Mouse (Mus musculus) kidney, embryonic 14.5 days (tissue): ENCODE measurements around the gene Ttc33. TPM values are rescaled to one million over a fixed set of nuclear protein-coding genes. Genes with fewer than 3 reads are reported as not detected.
"Not testable (repeated sequence)": the region's sequence is repeated elsewhere in the genome, so short reads cannot be mapped to it uniquely, and the experiment has no call there.

Experiments used
- ATAC-seq: fragments of 200-750 bp; cut with Nextera tagmentation; 2 replicates; pipeline ENCODE4 v1.8.0; 2017; ENCODE audit warnings: moderate number of reproducible peaks, mild to moderate bottlenecking, moderate TSS enrichment, moderate library complexity; ENCODE audit not compliant: low FRiP score, low TSS enrichment
- H3K27ac ChIP-seq: fragments of 300-500 bp; sonication (generic); 2 replicates; pipeline ENCODE4 v1.5.1; 2014; ENCODE audit warnings: low read depth, mild to moderate bottlenecking, low read length, moderate library complexity, mixed read lengths
- H3K27me3 ChIP-seq: fragments of 300-500 bp; sonication (generic); 2 replicates; pipeline ENCODE4 v1.6.1; 2014; ENCODE audit warnings: mild to moderate bottlenecking, low read length; ENCODE audit not compliant: control insufficient read depth, insufficient read depth
- H3K36me3 ChIP-seq: fragments of 300-500 bp; sonication (generic); 2 replicates; pipeline ENCODE4 v1.6.1; 2014; ENCODE audit warnings: low read length, mixed read lengths; ENCODE audit not compliant: control insufficient read depth, insufficient read depth
- H3K4me1 ChIP-seq: fragments of 300-500 bp; sonication (generic); 2 replicates; pipeline ENCODE4 v1.6.1; 2014; ENCODE audit warnings: low read length, mixed read lengths; ENCODE audit not compliant: control insufficient read depth, insufficient read depth
- H3K4me2 ChIP-seq: fragments of 300-500 bp; sonication (generic); replicated peaks from 2 replicates; pipeline ENCODE4 v1.6.1; 2014; ENCODE audit warnings: low read depth, mild to moderate bottlenecking, low read length
- H3K4me3 ChIP-seq: fragments of 300-500 bp; sonication (generic); 2 replicates; pipeline ENCODE4 v1.5.1; 2014; ENCODE audit warnings: mild to moderate bottlenecking, low read length
- H3K9ac ChIP-seq: fragments of 300-500 bp; sonication (generic); 2 replicates; pipeline ENCODE4 v1.6.1; 2014; ENCODE audit warnings: low read depth, mild to moderate bottlenecking, low read length, moderate library complexity
- H3K9me3 ChIP-seq: fragments of 300-500 bp; sonication (generic); 2 replicates; pipeline ENCODE4 v1.6.1; 2016; ENCODE audit warnings: low read length; ENCODE audit not compliant: control insufficient read depth
- WGBS: fragments of 180-500 bp; shearing (Covaris S2); extraction: QIAGEN DNeasy Blood & Tissue Kit; methylation state at CpG from one replicate; pipeline ENCODE4 v1.1.7; 2014; 5-methylcytosine and 5-hydroxymethylcytosine counted together
- polyA plus RNA-seq: library from polyadenylated mRNA; unstranded; fragments of >200 nt; fragmentation: Nextera tagmentation; extraction: Ambion mirVana; gene quantifications from 2 replicates; pipeline ENCODE4 v1.2.1, GENCODE M21; 2014

Ttc33 gene
- polyA plus RNA-seq, 1 experiment from 2014 or later = 49.8 TPM

DNA sequence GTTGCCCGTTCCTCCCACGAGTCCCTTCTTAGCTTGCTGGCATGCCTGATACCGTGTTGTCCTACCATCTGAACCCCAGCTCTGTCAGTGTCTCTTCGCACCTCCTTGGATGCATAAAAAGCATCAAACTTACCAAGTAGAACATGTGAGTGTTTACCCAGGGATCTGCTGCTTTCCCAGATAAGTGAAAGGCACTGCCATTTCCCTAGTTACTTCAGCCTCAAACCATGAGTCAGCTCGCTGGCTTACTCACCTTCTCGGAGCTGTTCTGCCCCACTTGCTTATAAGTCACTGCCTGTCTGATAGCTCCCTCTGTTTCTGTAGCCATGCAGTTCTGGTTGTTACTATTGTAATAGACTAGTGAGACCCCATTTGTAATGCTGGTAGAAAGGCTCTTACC is 9.1 kb downstream of the Ttc33 start:
- H3K9ac ChIP-seq = no peak overlapping the region
- no peaks in the 10 kb centered on the region for H3K9me3 ChIP-seq
- H3K4me1 ChIP-seq = peaks cover 7% of the 10 kb centered on the region
- ATAC-seq = no peak
- no peak overlapping the region for H3K4me2 ChIP-seq
- H3K4me3 ChIP-seq = no peak overlapping the region
- WGBS = 92% methylated on average over 6 of the region's 6 CpGs
- no peak overlapping the region for H3K27ac ChIP-seq
- H3K36me3 ChIP-seq = peaks cover 18% of the 10 kb centered on the region; the same call in 1 of the 2 replicates
- H3K27me3 ChIP-seq = no peaks in the 10 kb centered on the region

- Histone ChIP-seq H3K36me3 (peaks cover 18% of the 10 kb centered on the region; the same call in 1 of the 2 replicates), H3K4me3 (no peak overlapping the region), H3K9ac (no peak overlapping the region), H3K27ac (no peak overlapping the region), H3K27me3 (no peaks in the 10 kb centered on the region), H3K4me2 (no peak overlapping the region), H3K9me3 (no peaks in the 10 kb centered on the region), H3K4me1 (peaks cover 7% of the 10 kb centered on the region)
- 83% methylated on average over 9 of the region's 9 CpGs for WGBS
- no peak for ATAC-seq
Observed at GRCm38 (mm10) chr15:5194931-5195330, 9.6 kb downstream of the Ttc33 start.

DNA sequence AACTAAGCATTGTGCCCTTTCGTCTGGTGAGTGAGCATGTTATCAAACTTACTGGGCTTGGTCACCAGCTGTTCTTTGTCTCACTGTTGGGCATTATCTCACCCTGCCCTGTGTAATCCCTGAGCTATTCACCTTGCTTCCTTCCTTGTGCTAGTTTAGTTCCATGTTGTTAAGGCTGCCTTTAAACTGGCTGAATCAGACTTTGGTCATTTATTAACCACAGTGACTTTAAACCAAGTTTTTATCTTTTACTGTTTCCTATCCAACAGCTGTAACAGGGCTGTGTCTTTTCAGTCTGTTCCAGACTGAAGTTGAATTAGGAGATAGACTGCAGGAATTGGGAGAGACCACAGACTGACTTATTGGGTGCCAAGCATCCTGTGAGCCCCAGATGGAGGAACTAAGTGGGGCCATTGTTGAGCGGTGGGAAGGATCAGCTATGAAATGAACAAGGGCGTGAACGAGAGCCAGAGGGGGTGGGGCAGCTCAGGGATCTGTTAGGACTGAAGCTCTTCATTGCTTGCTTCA is 10.7 kb downstream of the Ttc33 start:
- Histone ChIP-seq H3K4me1 (peaks cover 7% of the 10 kb centered on the region), H3K9ac (no peak overlapping the region; the same call in 1 of the 2 replicates), H3K27me3 (no peaks in the 10 kb centered on the region), H3K27ac (peak overlapping the region; percentile 37; the same call in 1 of the 2 replicates), H3K4me3 (no peak overlapping the region), H3K4me2 (no peak overlapping the region), H3K36me3 (peaks cover 13% of the 10 kb centered on the region; the same call in 1 of the 2 replicates), H3K9me3 (no peaks in the 10 kb centered on the region)
- 59% methylated on average over 4 of the region's 4 CpGs for WGBS
- peak; percentile 73; the same call in 1 of the 2 replicates for ATAC-seq

GRCm38 (mm10) chr15:5196691-5197090 is 11.4 kb downstream of the Ttc33 start:
- H3K36me3 ChIP-seq = peaks cover 9% of the 10 kb centered on the region; the same call in 1 of the 2 replicates
- no peaks in the 10 kb centered on the region for H3K9me3 ChIP-seq
- H3K27ac ChIP-seq = no peak overlapping the region
- peaks cover 7% of the 10 kb centered on the region for H3K4me1 ChIP-seq
- H3K9ac ChIP-seq = no peak overlapping the region
- ATAC-seq = no peak
- 61% methylated on average over 4 of the region's 4 CpGs for WGBS
- no peak overlapping the region for H3K4me2 ChIP-seq
- no peaks in the 10 kb centered on the region for H3K27me3 ChIP-seq
- H3K4me3 ChIP-seq = no peak overlapping the region

- Histone ChIP-seq H3K9me3 (no peaks in the 10 kb centered on the region), H3K27ac (no peak overlapping the region), H3K4me1 (no peaks in the 10 kb centered on the region), H3K4me2 (no peak overlapping the region), H3K9ac (no peak overlapping the region), H3K27me3 (no peaks in the 10 kb centered on the region), H3K4me3 (no peak overlapping the region), H3K36me3 (peaks cover 1% of the 10 kb centered on the region; the same call in 1 of the 2 replicates)
- ATAC-seq = no peak
- WGBS = 87% methylated on average over 9 of the region's 9 CpGs
Observed at GRCm38 (mm10) chr15:5205222-5205621, 19.9 kb downstream of the Ttc33 start.

- Histone ChIP-seq H3K4me3 (no peak overlapping the region), H3K36me3 (peaks cover 3% of the 10 kb centered on the region; the same call in 1 of the 2 replicates), H3K9ac (no peak overlapping the region), H3K4me2 (no peak overlapping the region), H3K4me1 (no peaks in the 10 kb centered on the region), H3K9me3 (no peaks in the 10 kb centered on the region), H3K27ac (no peak overlapping the region), H3K27me3 (no peaks in the 10 kb centered on the region)
- 97% methylated on average over 3 of the region's 3 CpGs for WGBS
- no peak for ATAC-seq
Observed at GRCm38 (mm10) chr15:5209116-5209515, 23.8 kb downstream of the Ttc33 start.

- no peaks in the 10 kb centered on the region for H3K4me1 ChIP-seq
- H3K27ac ChIP-seq = no peak overlapping the region
- no peaks in the 10 kb centered on the region for H3K27me3 ChIP-seq
- ATAC-seq = no peak
- no peak overlapping the region for H3K9ac ChIP-seq
- H3K4me3 ChIP-seq = no peak overlapping the region
- no peak overlapping the region for H3K4me2 ChIP-seq
- no peaks in the 10 kb centered on the region; the same call in 1 of the 2 replicates for H3K36me3 ChIP-seq
- WGBS = 82% methylated on average over 6 of the region's 6 CpGs
- H3K9me3 ChIP-seq = no peaks in the 10 kb centered on the region
Observed at GRCm38 (mm10) chr15:5220491-5220890, 35.2 kb downstream of the Ttc33 start.

DNA sequence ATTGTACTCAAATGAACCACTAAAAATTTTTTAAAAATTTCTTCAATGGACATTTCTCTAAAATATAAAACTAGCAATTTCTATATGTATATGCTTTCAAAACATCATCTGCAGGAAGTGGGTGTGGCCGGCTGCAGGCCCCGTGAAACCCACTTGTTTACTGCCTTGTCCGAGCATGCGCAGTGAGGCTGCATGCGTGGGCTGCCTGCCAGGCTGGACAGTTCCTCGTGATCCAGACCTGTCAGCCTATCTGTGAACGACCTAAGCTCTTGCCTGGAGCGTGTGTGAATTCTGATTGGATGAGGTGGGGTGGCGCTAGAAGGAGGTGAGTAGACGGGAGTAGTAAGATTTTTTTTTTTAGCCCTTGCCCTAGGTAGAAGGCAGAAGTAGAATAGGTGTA is 45.4 kb downstream of the Ttc33 start:
- H3K9ac ChIP-seq, H3K36me3 ChIP-seq, H3K4me3 ChIP-seq, H3K4me2 ChIP-seq, H3K27me3 ChIP-seq, ATAC-seq, H3K9me3 ChIP-seq, H3K27ac ChIP-seq, H3K4me1 ChIP-seq: not testable (repeated sequence)
- 86% methylated on average over 10 of the region's 10 CpGs for WGBS

DNA sequence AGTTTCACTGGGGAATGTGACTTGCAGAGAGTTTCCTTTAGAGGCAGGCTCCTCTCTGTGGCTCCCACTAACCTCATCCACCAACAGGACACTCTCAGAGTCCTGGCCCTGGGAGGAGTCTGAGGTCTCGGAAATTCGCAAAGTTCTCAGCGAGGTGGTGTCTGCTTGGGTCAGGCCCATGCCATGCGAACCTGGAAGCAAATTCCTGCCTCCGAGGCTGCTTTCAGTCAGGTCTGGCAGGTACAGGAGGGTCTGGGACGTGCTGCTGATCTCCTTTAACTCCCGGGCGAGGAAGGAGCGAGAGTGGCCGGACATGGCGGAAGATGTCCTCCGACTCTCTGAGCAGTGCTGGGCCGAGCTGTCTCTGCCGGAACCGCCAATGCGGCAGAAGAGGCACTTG is 49.3 kb downstream of the Ttc33 start:
- Histone ChIP-seq H3K4me3 (no peak overlapping the region), H3K36me3 (peaks cover 4% of the 10 kb centered on the region; the same call in 1 of the 2 replicates), H3K9ac (no peak overlapping the region), H3K27me3 (no peaks in the 10 kb centered on the region), H3K9me3 (no peaks in the 10 kb centered on the region), H3K27ac (no peak overlapping the region), H3K4me1 (no peaks in the 10 kb centered on the region; the same call in 1 of the 2 replicates), H3K4me2 (no peak overlapping the region)
- no peak for ATAC-seq
- 88% methylated on average over 16 of the region's 16 CpGs for WGBS
